Mouse (Mus musculus) kidney, adult 8-10 months (tissue): Measurements from ENCODE around the gene Iqgap2.

Experiments used
- DNase-seq, 2 experiments: peaks; one replicate each; pipeline ENCODE4 v3.0.0; 2022

The Iqgap2 gene

DNA sequence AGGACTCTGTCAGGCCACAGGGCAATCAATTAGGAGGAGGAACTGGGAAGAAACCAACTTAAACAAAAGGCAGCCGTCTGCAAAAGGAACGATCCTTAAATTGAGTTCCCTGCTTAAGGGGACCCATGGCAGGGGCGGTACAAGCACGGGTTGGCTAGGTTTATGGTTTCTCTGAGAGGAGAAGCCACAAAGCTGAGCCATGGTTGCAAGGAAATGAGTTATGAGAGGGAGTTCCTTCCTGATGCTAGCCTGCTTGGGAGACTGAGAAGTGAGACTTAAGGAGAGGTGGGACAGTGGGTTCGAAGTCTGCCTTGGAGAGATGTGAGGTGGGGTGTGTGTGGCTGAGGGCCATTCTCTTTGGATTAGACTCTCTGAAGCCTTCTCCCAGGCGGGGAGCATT is 193.8 kb downstream of the Iqgap2 start:
- no peak for DNase-seq

DNA sequence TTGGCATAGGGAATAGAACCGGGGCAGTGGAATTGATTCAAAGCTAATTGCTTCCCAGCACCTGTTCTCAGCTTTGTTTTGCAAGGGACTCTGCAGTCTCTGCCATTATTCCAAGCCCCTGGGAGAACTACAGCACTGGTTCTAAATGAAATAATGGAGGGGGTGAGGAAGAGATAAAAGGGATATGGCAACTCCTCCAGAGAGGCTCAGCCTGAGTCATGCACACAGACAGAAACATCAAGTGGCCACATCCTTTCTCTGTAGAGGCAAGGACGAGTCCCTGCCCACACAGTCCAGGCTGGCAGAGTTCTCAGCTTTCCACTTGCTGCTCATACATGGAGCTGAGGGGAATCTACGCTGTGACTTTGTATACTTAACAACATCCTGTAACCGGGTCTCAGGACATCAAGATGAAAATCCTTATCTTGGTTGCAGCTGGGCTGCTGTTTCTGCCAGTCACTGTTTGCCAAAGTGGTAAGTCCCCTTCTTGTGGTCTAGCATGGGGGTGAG is 195.0 kb downstream of the Iqgap2 start, which contains the start of gene F2rl2:
TSS of gene F2rl2 (plus strand) at position 200 of the 510 bp plus-strand sequence.
- DNase-seq: no peak

DNA sequence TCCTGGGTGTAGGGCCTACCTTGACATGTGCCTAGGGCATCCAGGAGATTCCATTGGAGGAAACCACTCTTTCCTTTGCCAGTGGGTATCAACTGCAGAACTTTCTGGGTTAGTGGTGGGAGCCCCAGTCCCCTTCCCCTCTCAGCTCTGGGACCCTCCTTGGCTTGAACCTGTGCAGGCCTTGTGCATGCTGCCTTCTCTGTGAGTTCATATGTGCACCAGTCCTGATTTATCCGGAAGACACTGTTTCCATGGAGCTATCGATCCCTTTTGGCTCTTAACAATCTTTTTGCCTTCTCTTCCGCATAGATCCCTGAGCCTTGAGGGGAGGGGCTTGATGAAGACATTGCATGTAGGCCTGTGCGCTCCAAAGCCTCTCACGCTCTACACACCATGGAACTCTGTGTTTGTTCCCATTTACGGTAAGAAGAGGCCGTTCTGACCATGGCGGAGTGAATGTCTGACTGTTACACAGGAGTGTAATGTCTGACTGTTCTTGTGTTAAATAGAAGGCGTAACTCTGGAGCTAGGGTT is 195.5 kb downstream of the Iqgap2 start:
- no peak for DNase-seq

DNA sequence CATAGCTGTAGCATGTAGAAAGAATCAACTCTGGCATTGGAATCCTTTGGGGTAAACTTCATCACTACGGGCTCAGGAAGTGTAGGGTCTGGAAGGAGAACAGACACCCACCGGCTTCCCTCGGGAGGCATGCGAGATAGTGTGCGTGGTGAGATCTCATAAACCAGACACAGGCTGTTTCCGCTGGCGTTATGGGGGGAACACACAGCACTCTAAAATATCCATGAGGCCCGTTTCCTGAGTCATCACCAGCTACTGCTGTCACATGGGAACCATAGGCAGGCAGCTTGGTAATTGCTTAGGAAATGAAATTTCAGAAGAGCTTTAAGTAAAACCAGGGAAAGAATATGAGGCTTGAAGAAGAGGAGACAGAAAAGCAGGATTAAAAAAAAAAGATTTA is 199.5 kb downstream of the Iqgap2 start:
- DNase-seq: no peak

DNA sequence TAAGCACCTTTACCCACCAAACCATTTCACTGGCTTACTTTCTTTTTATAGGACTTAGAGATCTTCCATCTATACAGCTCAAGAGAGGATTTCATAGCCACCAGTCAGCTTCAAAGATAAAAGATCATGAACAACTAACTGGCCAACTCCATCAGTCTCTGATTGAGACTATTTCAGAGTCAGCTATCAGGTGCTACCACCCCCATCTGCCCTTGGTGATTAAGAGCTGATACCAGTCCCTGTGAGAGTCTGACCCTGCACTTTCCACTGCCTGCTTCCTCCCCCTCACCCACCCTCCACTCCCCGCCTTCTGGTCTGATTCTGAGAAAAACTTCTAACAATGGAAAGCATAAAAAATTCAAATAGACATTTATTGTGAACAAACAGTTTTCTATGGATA is 203.1 kb downstream of the Iqgap2 start:
- DNase-seq: no peak

DNA sequence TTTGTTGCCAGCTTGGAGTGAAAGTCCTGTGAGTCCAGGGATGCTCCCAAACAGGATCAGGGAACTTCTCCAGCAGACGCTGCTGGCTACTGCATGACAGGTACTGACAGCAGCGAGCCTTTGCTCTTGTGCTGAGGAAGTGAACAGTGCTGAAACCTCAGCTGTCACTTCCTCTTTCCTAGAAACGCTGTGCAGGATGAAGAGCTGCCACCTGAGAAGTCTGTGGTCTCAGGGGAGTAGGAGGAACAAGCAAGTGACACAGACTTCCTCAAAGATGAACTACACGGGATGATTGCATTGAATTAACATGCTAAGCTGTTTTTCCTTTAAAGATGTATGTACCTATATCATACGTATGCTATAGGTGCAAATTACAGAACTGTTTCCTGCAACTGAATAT is 206.0 kb downstream of the Iqgap2 start:
- no peak for DNase-seq

DNA sequence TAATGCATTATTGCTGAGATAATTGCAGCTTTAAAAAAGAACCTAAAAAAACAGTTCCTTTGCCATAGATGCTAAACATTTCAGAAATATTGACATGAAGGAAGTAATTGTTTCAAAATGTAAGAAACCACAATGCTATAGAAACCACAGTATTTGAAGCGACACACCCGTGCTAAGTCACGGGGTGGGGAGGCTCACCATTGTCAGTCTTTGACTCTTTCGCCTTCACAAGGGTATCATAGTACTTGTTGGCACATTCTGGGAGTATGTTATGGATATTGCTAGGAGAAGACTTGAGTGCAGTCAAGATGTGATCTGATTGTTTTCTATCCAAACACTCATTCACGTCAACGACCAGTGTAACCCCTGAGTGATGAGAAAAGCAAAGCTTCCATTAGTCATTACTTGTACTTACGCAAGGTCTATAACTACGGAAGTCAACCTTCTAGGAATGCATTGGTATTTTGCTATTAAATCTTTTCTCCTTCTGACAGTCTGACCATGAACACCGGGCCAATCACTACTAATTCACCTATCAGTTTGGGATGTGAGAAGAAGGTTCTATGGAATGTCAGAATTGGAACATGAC is 207.0 kb downstream of the Iqgap2 start:
- no peak for DNase-seq

DNA sequence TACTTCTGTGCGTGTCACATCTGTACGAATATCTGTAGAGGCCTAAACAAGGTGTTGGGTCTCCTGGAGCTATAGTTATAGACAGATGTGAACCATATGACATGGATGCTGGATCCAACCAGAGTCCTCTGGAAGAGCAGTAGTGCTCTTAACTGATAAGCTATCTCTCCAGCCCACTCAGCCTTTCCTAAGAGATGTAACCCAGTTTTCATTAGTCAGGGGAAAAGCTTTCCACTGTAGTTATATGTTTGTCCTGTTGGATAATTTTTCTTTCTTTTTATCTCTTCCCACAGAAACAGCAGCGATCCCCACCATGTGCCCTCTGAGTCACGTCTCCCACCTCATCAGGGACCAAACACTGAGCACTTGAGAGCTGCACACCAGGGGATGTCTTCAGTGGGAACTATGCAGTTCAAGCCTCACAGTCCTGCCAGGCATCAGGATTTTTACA is 212.2 kb downstream of the Iqgap2 start:
- no peak for DNase-seq

DNA sequence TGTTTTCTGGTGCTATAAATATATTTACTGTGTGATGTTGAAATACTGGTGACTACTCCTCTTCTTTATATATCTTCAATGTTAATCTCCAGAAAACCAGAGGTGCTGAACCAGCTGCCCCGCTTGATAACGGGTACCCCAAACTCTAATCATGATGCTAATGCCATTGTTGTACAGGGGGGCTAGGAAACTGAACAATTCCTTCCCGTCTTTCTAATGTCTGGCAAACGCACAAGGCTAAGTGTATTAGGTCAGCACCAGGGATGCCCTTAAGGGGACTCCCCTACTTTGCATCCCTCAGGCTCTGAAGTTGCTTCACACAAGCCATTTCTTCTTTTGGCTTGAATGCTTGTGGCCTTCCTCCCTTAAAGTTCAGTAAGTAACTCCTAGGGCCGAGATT is 212.6 kb downstream of the Iqgap2 start:
- DNase-seq: no peak

DNA sequence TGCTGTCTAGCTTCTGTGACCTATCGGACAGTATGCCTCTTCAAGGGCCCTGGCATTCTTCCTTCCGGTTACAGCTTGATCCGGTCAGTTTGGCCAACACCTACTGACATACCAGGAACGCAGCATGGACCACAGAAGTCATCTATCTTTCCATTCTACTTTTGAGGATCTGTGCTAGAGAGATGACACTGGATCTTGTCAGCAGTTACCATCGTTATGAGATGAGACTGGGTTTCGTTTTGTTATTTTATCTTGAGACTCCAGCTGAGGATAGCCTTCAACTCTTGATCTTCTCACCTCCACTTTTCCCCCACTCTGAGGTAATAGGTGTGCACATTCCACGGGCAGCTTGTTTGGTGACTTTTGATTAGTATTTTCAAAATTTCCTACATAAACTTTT is 219.3 kb downstream of the Iqgap2 start:
- no peak for DNase-seq

DNA sequence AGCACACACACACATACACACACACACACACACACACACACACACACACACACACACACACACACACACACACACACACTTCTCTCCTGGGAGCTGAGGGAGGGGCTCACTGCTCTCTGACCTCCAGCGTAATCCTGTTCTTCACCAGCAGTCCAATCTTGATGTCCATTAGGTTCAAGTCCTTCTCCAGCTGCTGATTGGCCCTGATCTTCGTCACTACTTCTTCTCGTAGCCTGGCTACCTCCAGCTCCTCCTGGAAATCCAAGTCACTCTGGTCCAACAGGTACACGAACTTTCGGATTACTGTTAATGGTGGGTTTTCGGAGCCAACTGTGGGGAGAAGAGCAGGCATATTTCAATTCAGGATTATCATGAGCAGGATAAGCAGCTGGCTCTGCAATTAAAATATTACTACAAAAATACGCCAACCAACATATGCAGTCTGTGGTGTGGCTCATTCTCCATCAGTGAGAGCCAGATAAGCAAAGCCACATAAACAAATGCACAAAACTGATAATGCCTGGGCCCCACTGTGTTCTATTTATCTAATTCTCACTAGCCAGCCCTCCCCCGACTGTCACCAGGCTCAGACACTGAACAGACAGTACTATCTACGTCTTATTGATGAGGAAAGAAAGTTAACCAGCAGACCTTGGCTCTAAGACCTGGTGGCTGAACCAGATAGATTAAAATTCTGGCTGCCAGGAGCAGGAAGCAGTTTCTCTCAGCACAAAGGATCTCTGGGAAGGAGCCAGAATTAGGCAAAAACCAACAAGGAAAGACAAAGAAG is 220.4 kb downstream of the Iqgap2 start:
- DNase-seq: no peak

DNA sequence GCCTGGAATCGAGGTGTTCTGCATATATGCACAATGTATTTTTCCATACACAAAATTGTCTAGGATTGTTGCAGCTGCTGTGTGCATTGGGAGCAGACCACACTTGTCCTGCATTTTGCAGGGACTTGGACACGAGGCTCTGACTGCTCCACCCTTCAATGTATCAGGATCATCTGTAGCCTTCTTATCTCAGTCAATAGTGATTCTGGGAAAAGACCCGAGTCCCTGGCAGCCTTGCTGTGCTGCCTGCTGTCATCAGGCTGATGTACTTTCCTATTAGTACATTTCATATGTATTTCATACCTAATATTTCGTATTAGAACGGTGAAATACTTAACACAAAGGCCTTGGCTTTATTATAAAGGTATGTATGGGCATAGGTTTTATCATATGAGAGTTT is 221.2 kb downstream of the Iqgap2 start:
- DNase-seq: no peak

DNA sequence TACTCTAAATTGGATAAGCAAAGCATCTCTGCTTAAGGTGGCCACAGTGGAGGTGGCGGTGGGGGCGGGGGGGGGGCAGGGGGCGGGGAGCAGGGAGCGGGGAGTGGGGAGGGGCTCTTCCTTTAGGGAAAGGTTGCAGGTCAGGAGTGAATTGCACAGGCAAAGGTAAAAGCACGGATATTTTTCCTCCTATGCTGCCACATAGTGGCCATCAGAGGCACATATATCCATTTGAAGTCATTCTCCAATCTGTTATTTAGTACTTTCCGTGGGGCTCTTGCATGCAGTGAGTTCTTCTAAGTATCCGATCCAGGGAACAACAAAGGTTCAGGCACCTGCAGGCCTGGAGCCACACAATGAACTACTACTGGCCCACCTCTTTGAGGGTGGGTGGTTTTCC is 224.5 kb downstream of the Iqgap2 start:
- peak in 1 of 2 experiments; percentile 17 for DNase-seq

DNA sequence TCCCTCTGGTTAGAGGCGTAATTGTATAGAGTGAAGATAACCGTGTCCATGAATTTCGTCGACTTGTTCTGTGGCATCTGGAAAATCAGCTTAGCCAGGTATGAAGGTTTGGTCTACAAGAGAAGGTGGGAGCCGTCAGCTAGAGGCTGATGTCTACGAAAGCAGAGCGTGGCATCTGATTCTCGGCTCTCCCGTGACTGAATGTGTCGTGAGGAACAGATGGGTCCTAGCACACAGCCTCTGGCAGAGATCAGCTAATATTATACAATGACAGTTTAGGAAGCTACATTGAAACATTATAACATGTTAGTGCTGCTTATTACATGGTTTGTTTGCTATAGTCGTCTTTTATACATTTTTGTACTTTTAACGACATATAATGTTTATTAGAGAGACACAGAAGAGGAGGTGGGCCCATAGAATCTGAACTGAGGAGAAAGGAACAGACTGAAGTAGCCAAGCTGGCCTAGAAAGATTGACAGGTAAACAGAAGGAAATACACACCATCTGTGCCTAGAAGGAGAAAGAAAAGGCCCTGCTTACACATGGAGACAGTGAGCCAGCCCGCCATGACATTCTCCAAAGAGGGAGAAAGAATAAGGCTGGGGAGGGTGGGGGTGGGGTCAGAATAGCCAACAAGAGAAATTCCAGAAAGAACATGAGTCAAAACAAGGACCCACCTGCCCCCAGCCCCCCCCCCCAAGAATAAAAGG is 225.9 kb downstream of the Iqgap2 start:
- DNase-seq: no peak

DNA sequence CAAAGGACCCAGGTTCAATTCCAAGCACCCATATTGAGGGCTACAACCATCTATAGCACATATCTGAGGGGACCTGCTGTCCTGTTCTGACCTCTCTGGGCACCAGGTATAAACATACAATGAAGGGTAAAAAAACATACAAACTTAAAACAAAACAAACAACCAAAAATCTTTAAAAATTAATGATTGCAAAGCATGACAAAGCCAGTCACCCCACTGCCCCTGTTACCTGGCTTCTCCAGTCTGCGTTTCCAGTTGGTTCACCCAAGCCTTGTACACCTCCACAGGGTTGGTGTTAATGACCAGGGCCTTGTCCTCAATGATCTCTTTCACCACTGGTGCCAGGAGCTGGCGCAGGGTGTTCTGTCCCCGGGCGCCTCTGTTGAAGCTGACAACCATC is 227.9 kb downstream of the Iqgap2 start:
- DNase-seq: no peak

DNA sequence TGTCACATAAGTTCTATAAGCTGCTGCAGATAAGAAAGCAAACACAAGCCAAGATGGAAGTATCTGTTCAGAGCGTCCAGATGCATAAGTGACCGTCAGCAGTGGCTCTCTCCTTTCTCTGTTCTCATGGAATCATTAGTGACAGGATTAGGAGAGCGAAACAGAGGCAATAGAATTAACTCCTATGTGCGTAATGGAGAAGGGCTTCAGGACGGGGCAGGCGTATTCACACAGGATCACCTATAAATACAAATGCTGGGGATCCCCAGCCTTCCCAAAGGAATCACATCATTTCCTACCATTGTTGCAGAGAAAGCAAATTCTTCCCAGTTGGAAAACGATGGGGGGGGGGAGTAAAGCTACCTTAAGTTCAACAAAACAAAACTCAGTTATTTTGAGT is 232.3 kb downstream of the Iqgap2 start:
- DNase-seq: no peak

DNA sequence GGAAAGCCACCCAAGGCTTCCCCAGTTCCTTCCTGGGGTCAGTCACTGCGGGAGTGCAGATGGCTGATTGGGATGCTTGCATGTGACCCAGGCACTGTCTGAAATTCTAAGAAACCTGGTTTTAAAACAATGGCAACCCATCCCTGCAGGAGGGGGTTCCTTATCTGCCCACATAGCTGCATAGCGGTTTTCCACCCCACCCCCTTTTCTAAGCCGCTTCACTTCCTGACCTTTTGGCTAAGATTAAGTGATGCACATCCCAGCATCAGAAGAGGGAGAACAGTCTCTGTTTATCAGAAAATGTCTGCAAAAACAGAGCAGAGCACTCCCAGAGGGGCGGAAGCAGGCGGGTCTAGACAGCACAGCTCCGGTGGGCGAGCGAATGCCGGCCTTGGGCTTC is 234.6 kb downstream of the Iqgap2 start:
- DNase-seq: no peak

DNA sequence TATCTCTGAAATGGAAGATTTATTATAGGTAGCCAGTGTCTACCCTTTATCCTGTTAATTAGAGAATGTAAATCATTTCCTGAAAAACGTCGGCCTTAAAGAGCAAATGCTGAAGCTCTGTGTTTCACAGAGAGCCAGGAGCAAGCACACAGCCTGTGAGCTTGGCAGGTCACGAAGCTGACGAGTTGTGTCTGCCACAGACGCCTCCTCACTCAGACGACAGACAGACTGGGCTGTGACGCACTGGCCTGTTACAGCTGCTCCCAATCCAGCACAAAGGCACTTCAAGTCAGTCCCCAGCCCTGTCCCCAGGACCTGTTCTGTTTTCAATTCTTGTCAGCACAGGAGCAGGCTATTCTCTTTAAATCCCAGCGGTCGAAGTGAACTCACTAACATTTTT is 236.4 kb downstream of the Iqgap2 start:
- DNase-seq: peak; percentile 30 to 38

DNA sequence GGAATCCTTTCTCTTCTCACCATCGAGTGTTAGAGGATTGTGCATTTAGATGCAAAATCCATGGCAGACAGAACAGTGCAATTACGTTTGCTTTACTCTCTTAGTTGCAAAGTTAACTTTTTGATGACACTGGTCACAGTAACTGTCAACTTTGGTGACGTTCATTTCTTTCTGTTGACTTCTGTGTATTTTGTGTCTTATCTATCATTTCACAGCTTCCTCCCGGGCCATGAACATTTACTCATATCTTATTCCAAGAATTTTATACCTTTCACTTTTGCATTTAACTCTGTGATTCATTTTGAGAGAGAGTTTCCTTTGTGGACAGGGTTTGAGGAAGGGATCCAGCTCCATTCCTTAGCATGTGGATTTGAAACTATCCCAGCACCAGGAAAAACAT is 238.0 kb downstream of the Iqgap2 start:
- no peak for DNase-seq

DNA sequence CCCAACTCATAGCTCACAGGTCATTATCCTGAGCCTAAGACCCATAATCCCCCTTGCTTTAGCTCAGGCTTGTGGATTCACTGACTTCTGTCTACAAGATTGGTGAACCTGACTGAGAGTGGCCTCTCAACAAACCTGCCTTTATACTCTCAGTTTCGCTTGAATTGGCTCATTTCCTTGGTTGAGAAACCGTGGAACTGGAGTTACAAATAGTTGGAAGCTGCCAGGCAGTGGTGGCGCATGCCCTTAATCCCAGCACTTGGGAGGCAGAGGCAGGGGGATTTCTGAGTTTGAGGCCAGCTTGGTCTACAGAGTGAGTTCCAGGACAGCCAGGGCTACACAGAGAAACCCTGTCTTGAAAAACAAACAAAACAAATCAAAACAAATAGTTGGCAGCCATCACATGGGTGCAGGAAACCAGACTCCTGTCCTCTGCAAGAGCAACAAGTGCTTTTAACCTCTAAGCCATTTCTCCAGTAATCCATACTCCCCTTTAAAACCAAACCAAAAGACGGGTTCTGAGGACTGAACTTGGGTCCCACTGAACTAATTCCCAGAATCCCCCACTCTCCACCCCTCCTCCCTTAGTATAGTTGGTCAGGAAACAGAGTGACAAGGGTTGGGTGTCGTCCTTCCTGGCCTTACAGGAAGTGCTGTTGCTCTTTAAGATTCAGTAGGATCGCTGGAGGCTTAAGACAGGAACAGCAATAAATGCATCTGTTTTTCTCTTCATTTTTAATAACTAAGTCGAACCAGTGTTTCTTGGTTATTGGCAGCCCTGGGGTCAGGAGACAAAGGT is 239.7 kb downstream of the Iqgap2 start:
- DNase-seq: no peak

DNA sequence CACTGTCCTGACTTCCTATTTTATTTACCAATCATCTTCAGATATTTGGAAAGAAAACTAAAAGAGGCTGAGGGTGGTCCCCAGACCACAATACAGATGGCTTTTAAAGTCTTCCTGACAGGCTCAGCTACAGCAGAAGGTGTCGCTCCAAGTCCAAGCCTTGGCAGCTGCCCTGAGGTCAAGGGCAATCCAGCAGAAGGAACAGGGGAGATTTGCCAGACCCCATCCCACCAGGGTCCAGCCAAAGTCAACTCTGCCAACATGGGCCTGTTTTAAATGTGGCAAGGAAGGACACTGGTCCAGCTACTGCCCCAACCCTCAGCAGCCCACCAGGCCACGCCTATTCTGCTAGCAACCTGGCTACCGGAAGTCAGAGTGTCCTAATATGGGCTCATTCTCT is 241.8 kb downstream of the Iqgap2 start:
- no peak for DNase-seq

DNA sequence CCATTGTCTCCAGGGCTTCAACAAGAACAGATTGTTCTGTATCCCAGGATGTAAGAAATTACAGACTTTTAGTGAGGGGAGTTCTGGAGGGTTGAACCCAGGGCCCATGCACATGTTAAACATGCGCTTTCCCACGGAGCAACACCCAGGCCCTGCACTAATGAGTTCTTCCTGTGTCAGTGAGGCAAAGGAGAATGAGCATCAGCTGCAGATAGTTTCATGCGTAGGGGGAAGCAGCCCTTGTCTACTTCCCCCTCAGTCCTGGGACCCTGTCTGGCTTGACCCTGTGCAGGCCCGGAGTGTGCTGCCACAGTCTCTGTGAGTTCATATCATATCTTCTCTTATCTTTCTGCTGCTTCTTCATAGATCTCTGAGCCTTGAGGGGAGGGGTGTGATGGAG is 244.5 kb downstream of the Iqgap2 start:
- no peak for DNase-seq

DNA sequence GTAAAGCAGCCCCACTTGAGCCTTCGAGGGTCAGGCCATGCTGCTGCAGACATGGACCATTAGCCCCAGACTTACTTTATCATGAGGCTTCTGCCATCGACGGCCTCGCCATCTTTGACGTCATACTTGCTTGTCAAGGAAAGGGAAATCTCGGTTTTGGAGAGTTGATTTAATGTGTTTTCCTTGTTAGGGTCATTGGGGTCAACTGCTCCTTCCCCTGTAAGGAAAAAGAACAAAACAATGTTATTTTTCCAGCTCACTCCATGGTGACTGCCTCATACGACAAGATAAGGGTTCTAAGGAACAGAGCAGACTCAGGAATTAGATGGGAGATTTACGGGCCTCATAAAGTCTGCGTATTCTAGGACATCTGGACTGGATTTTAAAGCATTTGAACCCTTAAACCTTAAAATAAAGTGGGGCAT is 245.0 kb downstream of the Iqgap2 start:
- DNase-seq: peak; percentile 48 to 74
